Mouse (Mus musculus): ENCODE results near the gene Ociad1. TPM values are rescaled to one million over a fixed set of nuclear protein-coding genes. Genes with fewer than 3 reads are reported as not detected.

Gene Ociad1
- polyA plus RNA-seq, 1 experiment from 2014 or later = 170 TPM

DNA sequence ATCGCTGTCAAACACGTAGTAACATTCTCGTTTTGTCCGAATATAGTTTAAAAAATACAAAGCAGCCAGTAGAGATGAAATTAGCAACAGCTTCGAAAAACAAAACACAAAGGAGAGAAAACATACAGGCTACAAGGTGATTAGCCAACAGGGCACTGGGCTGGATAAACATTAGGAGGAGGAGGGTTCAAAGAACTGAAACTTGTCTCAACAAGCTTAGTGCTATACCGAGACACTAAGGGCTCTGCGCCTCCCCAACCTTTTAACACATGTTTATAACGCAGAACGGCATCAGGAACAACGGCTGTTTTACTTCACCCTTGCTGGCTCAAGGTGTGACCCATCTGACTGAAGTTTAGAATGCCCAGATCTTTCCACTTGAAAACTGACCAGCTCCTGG is 13.4 kb upstream of the Ociad1 start:
- Histone ChIP-seq H3K27me3 (replicated peaks; ENCODE audit: control insufficient read depth, insufficient read depth, low read length) (no peaks in the 10 kb centered on the region), H3K36me3 (ENCODE audit: control insufficient read depth, insufficient read depth, low read length) (no peaks in the 10 kb centered on the region), H3K4me1 (replicated peaks; ENCODE audit: control insufficient read depth, insufficient read depth, low read length) (no peaks in the 10 kb centered on the region), H3K4me2 (no peak overlapping the region), H3K9ac (ENCODE audit: low read depth, low read length) (no peak overlapping the region), H3K9me3 (ENCODE audit: control insufficient read depth, low read length) (no peaks in the 10 kb centered on the region), H3K27ac (ENCODE audit: low read depth, low read length) (no peak overlapping the region), H3K4me3 (ENCODE audit: low read depth, low read length) (no peak overlapping the region)
- ATAC-seq (replicated peaks; ENCODE audit: low FRiP score) (no peak), DNase-seq (ENCODE audit: low spot score) (no peak)
- 80% methylated on average over 10 of the region's 10 CpGs for WGBS

DNA sequence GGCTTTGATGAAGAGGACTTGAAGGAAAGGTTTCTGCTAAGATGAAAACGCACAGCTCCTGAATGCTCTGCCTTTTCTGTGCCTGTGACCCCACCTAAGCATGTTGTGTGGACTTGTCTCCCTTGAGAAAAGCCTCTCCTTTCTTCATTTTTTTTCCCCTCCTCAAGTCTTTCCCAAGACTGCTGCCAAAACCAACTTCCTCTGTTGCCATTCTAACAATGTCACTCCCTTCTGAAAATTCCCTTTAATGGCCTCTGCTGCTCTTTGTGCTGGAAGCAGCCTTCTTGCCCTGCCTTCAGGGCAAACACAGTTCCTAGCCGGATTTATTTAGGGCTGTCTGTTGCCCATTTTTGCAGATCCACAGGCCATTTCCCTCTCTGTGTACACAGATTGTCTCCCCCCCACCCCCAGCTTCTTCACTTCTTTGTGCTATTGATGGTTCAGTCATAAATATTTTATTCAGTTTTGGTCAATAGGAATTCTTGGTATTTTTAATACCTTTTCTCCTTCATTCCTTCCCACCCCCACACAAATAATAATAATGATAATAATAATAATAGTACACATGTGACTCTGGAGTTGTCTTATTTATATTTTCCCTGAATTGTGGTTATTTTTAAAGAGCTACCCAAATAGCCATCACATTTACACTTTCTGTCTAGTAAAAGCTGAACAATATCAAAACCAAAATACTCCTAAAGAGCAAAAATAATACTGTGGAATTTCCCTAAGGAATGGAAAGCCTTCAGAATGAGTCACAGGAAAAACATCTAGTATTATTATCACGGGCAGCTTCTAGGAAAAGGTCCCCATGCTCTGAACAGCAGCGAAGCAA is 12.6 kb upstream of the Ociad1 start:
- H3K36me3 ChIP-seq (ENCODE audit: control insufficient read depth, insufficient read depth, low read length) = no peaks in the 10 kb centered on the region
- DNase-seq (ENCODE audit: low spot score) (no peak), ATAC-seq (replicated peaks; ENCODE audit: low FRiP score) (no peak)
- H3K27me3 ChIP-seq (replicated peaks; ENCODE audit: control insufficient read depth, insufficient read depth, low read length) = no peaks in the 10 kb centered on the region
- 75% methylated on average over 4 of the region's 4 CpGs for WGBS
- no peak overlapping the region for H3K9ac ChIP-seq (ENCODE audit: low read depth, low read length)
- H3K27ac ChIP-seq (ENCODE audit: low read depth, low read length) = no peak overlapping the region
- H3K4me3 ChIP-seq (ENCODE audit: low read depth, low read length) = no peak overlapping the region
- H3K4me1 ChIP-seq (replicated peaks; ENCODE audit: control insufficient read depth, insufficient read depth, low read length) = no peaks in the 10 kb centered on the region
- no peaks in the 10 kb centered on the region for H3K9me3 ChIP-seq (ENCODE audit: control insufficient read depth, low read length)
- no peak overlapping the region for H3K4me2 ChIP-seq

DNA sequence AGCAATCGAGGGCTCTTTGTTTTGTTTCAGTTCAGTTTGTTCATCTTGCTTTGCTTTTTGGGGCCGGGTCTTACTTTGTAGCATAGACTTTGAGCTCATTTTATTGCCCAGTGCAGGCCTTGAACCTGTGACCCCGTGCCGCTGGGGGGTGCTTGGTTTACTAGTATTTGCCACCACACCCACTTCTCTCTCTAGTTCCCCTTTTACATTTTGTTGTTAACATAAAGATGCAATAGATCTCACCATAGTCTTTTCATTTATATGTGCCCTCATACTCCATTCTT is 12.1 kb upstream of the Ociad1 start:
- Histone ChIP-seq H3K4me2 (no peak overlapping the region), H3K27ac (ENCODE audit: low read depth, low read length) (no peak overlapping the region), H3K36me3 (ENCODE audit: control insufficient read depth, insufficient read depth, low read length) (no peaks in the 10 kb centered on the region), H3K9ac (ENCODE audit: low read depth, low read length) (no peak overlapping the region), H3K4me3 (ENCODE audit: low read depth, low read length) (no peak overlapping the region), H3K4me1 (replicated peaks; ENCODE audit: control insufficient read depth, insufficient read depth, low read length) (no peaks in the 10 kb centered on the region), H3K9me3 (ENCODE audit: control insufficient read depth, low read length) (no peaks in the 10 kb centered on the region), H3K27me3 (replicated peaks; ENCODE audit: control insufficient read depth, insufficient read depth, low read length) (no peaks in the 10 kb centered on the region)
- DNase-seq (ENCODE audit: low spot score) (no peak), ATAC-seq (replicated peaks; ENCODE audit: low FRiP score) (no peak)
- 74% methylated on average over 4 of the region's 4 CpGs for WGBS

DNA sequence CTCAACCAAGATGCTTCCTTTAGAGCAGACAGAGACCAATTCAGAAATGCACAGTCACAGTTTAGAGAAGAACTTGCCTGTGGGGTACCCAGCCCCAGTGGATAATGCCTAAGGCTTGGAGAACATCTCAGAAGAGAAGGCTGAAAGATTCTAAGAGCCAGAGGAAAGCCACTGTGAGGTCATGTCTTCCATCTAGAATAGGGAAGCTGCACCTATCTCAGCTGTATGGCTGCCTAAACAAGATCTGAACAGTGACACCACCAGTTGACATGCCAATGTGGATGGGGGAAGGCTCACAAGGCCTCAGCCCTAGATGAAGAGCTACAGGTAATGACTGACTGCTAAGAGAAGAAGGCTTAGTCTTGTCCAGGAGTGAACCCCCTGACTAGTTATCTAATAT is 8.5 kb upstream of the Ociad1 start:
- Histone ChIP-seq H3K27me3 (replicated peaks; ENCODE audit: control insufficient read depth, insufficient read depth, low read length) (no peaks in the 10 kb centered on the region), H3K27ac (ENCODE audit: low read depth, low read length) (no peak overlapping the region), H3K9ac (ENCODE audit: low read depth, low read length) (no peak overlapping the region), H3K4me3 (ENCODE audit: low read depth, low read length) (no peak overlapping the region), H3K4me1 (replicated peaks; ENCODE audit: control insufficient read depth, insufficient read depth, low read length) (no peaks in the 10 kb centered on the region), H3K36me3 (ENCODE audit: control insufficient read depth, insufficient read depth, low read length) (no peaks in the 10 kb centered on the region), H3K4me2 (no peak overlapping the region), H3K9me3 (ENCODE audit: control insufficient read depth, low read length) (no peaks in the 10 kb centered on the region)
- ATAC-seq (replicated peaks; ENCODE audit: low FRiP score) = no peak
- no peak for DNase-seq (ENCODE audit: low spot score)

DNA sequence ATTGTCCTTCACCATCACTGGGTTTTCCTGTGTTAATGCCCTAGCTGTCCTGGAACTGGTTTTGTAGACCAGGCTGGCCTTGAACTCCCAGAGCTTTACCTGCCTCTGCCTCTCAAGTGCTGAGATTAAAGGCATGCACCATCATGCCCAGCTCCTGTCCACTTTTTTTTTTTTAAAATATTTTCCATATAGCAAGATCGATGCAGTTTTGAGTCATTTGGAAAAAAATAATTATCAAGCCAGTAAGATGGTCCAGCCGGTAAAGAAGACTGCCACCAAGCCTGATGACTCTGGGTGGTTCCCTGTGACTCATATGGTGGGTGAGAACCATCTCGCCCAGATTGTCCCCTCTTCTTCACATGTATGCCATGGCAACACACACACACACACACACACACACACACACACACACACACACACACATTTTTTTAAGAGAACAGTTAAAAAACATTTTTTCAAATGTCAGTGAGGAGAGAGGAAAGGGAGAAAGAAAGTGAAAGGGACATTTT is 7.1 kb upstream of the Ociad1 start:
- Histone ChIP-seq H3K4me3 (ENCODE audit: low read depth, low read length) (no peak overlapping the region), H3K27me3 (replicated peaks; ENCODE audit: control insufficient read depth, insufficient read depth, low read length) (no peaks in the 10 kb centered on the region), H3K9me3 (ENCODE audit: control insufficient read depth, low read length) (no peaks in the 10 kb centered on the region), H3K4me2 (no peak overlapping the region), H3K4me1 (replicated peaks; ENCODE audit: control insufficient read depth, insufficient read depth, low read length) (no peaks in the 10 kb centered on the region), H3K36me3 (ENCODE audit: control insufficient read depth, insufficient read depth, low read length) (no peaks in the 10 kb centered on the region), H3K9ac (ENCODE audit: low read depth, low read length) (no peak overlapping the region), H3K27ac (ENCODE audit: low read depth, low read length) (no peak overlapping the region)
- ATAC-seq (replicated peaks; ENCODE audit: low FRiP score) (no peak), DNase-seq (ENCODE audit: low spot score) (no peak)
- 77% methylated on average over 3 of the region's 3 CpGs for WGBS

DNA sequence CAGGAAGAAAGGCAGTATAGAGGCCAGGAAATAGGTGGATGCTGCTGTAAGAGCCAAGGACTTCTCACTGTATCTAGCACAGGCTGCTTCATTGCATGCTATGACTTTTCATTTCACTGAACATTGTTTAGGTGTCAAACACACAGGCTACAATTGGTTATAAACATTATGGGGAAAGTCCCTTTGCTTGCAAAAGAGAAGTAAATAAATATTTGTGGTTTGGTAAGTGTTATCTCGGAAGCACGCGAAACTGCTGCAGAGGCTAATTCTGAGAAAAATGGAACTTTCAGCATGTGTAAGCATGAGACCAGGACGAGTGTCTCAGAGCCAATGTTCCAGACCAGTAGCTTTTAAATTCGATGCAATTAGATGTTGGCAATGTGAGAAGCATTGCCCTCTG is 6.0 kb upstream of the Ociad1 start:
- Histone ChIP-seq H3K36me3 (ENCODE audit: control insufficient read depth, insufficient read depth, low read length) (no peaks in the 10 kb centered on the region), H3K4me1 (replicated peaks; ENCODE audit: control insufficient read depth, insufficient read depth, low read length) (no peaks in the 10 kb centered on the region), H3K9ac (ENCODE audit: low read depth, low read length) (no peak overlapping the region), H3K4me2 (no peak overlapping the region), H3K27me3 (replicated peaks; ENCODE audit: control insufficient read depth, insufficient read depth, low read length) (no peaks in the 10 kb centered on the region), H3K9me3 (ENCODE audit: control insufficient read depth, low read length) (no peaks in the 10 kb centered on the region), H3K4me3 (ENCODE audit: low read depth, low read length) (no peak overlapping the region), H3K27ac (ENCODE audit: low read depth, low read length) (no peak overlapping the region)
- ATAC-seq (replicated peaks; ENCODE audit: low FRiP score) (no peak), DNase-seq (ENCODE audit: low spot score) (no peak)
- WGBS = 64% methylated on average over 5 of the region's 5 CpGs

DNA sequence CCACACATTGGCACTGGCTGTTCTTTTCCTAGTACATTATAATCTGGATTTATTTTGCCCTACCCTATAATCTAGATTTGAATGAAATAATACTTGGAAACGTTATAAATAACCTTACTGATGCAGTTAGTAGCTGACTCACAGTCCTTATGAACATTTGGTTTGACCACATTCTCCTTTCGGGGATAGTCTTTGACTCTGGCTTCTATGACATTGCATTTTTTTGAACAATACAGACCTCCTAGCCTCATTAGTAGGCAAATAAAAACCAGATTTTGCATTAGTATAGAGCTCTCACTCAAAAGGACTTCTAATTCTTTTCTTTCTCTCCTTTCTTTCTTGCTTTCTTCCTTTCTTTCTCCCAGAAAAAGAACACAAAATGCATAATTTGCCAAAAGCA is 2.7 kb upstream of the Ociad1 start:
- H3K4me2 ChIP-seq = no peak overlapping the region
- WGBS = 57% methylated on average over 2 of the region's 2 CpGs
- H3K27me3 ChIP-seq (replicated peaks; ENCODE audit: control insufficient read depth, insufficient read depth, low read length) = no peaks in the 10 kb centered on the region
- H3K9ac ChIP-seq (ENCODE audit: low read depth, low read length) = no peak overlapping the region
- H3K4me3 ChIP-seq (ENCODE audit: low read depth, low read length) = no peak overlapping the region
- H3K27ac ChIP-seq (ENCODE audit: low read depth, low read length) = no peak overlapping the region
- DNase-seq (ENCODE audit: low spot score) (no peak), ATAC-seq (replicated peaks; ENCODE audit: low FRiP score) (no peak)
- H3K36me3 ChIP-seq (ENCODE audit: control insufficient read depth, insufficient read depth, low read length) = 0 out of 2 replicates have a peak, but pooled peaks cover 2% of the 10 kb centered on the region
- H3K9me3 ChIP-seq (ENCODE audit: control insufficient read depth, low read length) = no peaks in the 10 kb centered on the region
- H3K4me1 ChIP-seq (replicated peaks; ENCODE audit: control insufficient read depth, insufficient read depth, low read length) = peaks cover 11% of the 10 kb centered on the region

DNA sequence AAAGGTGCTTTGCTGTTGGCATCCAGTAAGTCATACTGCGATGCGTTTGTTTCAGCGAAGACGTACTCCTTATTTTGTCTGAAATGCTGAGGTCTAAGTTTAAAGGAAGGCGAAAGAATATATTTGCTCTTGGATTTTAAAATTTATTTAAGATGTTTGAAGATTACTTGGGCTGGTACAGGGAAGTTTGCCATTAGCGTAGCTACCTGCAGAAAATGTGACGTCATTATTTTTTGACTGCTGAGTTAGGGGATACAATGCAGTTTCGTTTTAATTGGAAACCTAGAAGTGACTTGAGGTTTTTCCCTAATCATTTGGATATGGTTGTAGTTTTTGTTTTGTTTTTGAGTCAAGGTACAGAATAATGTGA is 859 bp downstream of the Ociad1 start:
- H3K4me2 ChIP-seq = peak overlapping the region; percentile 87
- DNase-seq (ENCODE audit: low spot score) = no peak
- peak overlapping the region; percentile 84 for H3K27ac ChIP-seq (ENCODE audit: low read depth, low read length)
- H3K9me3 ChIP-seq (ENCODE audit: control insufficient read depth, low read length) = no peaks in the 10 kb centered on the region
- H3K36me3 ChIP-seq (ENCODE audit: control insufficient read depth, insufficient read depth, low read length) = peaks cover 16% of the 10 kb centered on the region
- peak overlapping the region; percentile 90 for H3K9ac ChIP-seq (ENCODE audit: low read depth, low read length)
- no peak for ATAC-seq (replicated peaks; ENCODE audit: low FRiP score)
- peaks cover 11% of the 10 kb centered on the region for H3K4me1 ChIP-seq (replicated peaks; ENCODE audit: control insufficient read depth, insufficient read depth, low read length)
- H3K27me3 ChIP-seq (replicated peaks; ENCODE audit: control insufficient read depth, insufficient read depth, low read length) = no peaks in the 10 kb centered on the region
- 8% methylated on average over 8 of the region's 8 CpGs for WGBS
- peak overlapping the region; percentile 92 for H3K4me3 ChIP-seq (ENCODE audit: low read depth, low read length)

DNA sequence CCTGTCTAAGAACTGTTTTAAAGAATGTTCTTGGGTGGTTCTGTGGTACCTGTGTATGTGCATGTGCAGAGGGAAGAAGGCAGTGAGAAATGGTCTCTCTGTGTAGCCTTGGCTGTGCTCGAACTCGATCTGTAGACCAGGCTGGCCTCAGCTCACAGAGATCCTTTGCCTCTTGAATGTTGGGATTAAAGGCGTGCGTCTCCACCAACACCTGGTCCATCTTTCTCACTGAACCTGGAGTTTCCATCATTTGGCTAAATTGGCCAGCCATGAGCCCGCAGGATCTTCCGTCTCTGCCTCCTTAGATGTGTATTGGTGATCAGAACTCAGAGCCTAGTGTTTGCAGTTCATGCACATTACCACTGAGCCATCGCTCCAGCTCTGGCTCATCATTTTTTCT is 2.4 kb downstream of the Ociad1 start:
- ATAC-seq (replicated peaks; ENCODE audit: low FRiP score) (no peak), DNase-seq (ENCODE audit: low spot score) (no peak)
- no peak overlapping the region for H3K27ac ChIP-seq (ENCODE audit: low read depth, low read length)
- H3K27me3 ChIP-seq (replicated peaks; ENCODE audit: control insufficient read depth, insufficient read depth, low read length) = no peaks in the 10 kb centered on the region
- H3K36me3 ChIP-seq (ENCODE audit: control insufficient read depth, insufficient read depth, low read length) = peaks cover 19% of the 10 kb centered on the region
- H3K4me3 ChIP-seq (ENCODE audit: low read depth, low read length) = no peak overlapping the region
- no peak overlapping the region for H3K9ac ChIP-seq (ENCODE audit: low read depth, low read length)
- peaks cover 11% of the 10 kb centered on the region for H3K4me1 ChIP-seq (replicated peaks; ENCODE audit: control insufficient read depth, insufficient read depth, low read length)
- 93% methylated on average over 7 of the region's 7 CpGs for WGBS
- H3K4me2 ChIP-seq = no peak overlapping the region
- H3K9me3 ChIP-seq (ENCODE audit: control insufficient read depth, low read length) = no peaks in the 10 kb centered on the region
